Mouse (Mus musculus): ENCODE measurements around the gene Tshr.

DNA sequence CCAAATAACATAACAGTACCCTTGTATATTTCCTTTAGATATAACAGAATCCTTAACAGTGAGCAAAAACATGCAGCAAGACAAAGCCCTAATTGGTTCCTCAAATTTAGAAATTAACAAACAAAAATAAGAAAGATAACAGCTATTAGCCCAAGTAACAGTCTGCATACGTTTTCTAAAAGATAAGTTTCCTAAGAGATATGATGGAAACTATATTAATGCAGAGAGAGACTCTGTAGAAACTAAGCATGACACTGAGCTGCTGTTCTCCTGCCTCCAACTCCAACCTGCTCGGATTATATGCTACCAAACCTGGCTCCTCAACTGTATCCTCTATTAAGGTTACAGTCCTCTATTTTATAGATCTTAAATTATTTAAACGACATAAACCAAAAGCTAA, 184.9 kb downstream of the Tshr start:
- TF ChIP-seq EP300 (IDR thresholded peaks at IDR 0.05; ENCODE audit: low read depth) (no peak), CTCF (IDR thresholded peaks at IDR 0.05; ENCODE audit: low read depth) (no peak)
